Mouse (Mus musculus) erythroblast, embryonic 14.5 days (primary cell): Measurements from ENCODE around the gene Myl9. TPM values are rescaled to one million over a fixed set of nuclear protein-coding genes. Genes with fewer than 3 reads are reported as not detected.
A peak's percentile ranks its signal among the peaks of the same experiment; 100 is the strongest.

Experiments
- H3K27me3 ChIP-seq: 2 replicates; pipeline ENCODE4 v1.6.1; 2012; ENCODE audit warnings: inconsistent platforms; ENCODE audit not compliant: control insufficient read depth
- H3K36me3 ChIP-seq: 2 replicates; pipeline ENCODE4 v1.6.1; 2012; ENCODE audit warnings: mild to moderate bottlenecking, inconsistent platforms; ENCODE audit not compliant: control insufficient read depth
- H3K4me1 ChIP-seq: 2 replicates; pipeline ENCODE4 v1.6.1; 2012; ENCODE audit warnings: inconsistent platforms; ENCODE audit not compliant: control insufficient read depth
- H3K4me3 ChIP-seq: replicated peaks from 2 replicates; pipeline ENCODE3; 2012; ENCODE audit warnings: moderate library complexity, mild to moderate bottlenecking, inconsistent platforms
- H3K9me3 ChIP-seq: 2 replicates; pipeline ENCODE4 v1.6.1; 2012; ENCODE audit warnings: low read length, inconsistent platforms, mixed read lengths; ENCODE audit not compliant: control insufficient read depth
- GATA1 ChIP-seq: IDR thresholded peaks from 2 replicates; pipeline ENCODE4 v1.6.1; 2012; ENCODE audit warnings: low read length, inconsistent platforms, mixed read lengths
- TAL1 ChIP-seq: IDR thresholded peaks from 3 replicates; pipeline ENCODE4 v1.6.1; 2012; ENCODE audit warnings: low read length, inconsistent platforms, mixed read lengths
- polyA plus RNA-seq: library from polyadenylated mRNA; stranded (reverse); fragments of >175 nt; gene quantifications from 2 replicates; pipeline ENCODE4 v1.2.3, GENCODE M21; 2012

Myl9 gene
- polyA plus RNA-seq = 0.10 and 0.13 TPM in 2 replicates

GRCm38 (mm10) chr2:156774738-156775454 is at the start of gene Myl9:
TSS of gene Myl9 (plus strand) at chr2:156775420.
- Histone ChIP-seq H3K4me1 (peaks cover 33% of the 10 kb centered on the region), H3K9me3 (no peaks in the 10 kb centered on the region), H3K4me3 (peak within 1 kb of the TSS; percentile 28), H3K36me3 (no peaks in the 10 kb centered on the region), H3K27me3 (peaks cover 22% of the 10 kb centered on the region)
- no peak for TF ChIP-seq GATA1
- no peak for TF ChIP-seq TAL1

GRCm38 (mm10) chr2:156726344-156726743 is 48.9 kb upstream of the Myl9 start:
- Histone ChIP-seq H3K4me3 (no peak overlapping the region), H3K4me1 (peaks cover 48% of the 10 kb centered on the region), H3K9me3 (no peaks in the 10 kb centered on the region), H3K27me3 (peaks cover 17% of the 10 kb centered on the region), H3K36me3 (no peaks in the 10 kb centered on the region)
- TF ChIP-seq GATA1 (no peak), TAL1 (no peak)

GRCm38 (mm10) chr2:156726878-156727277 is 48.3 kb upstream of the Myl9 start:
- TF ChIP-seq TAL1 (no peak), GATA1 (no peak)
- Histone ChIP-seq H3K27me3 (peaks cover 12% of the 10 kb centered on the region), H3K4me3 (no peak overlapping the region), H3K36me3 (no peaks in the 10 kb centered on the region), H3K4me1 (peaks cover 48% of the 10 kb centered on the region), H3K9me3 (no peaks in the 10 kb centered on the region)

GRCm38 (mm10) chr2:156729537-156730469 is 45.4 kb upstream of the Myl9 start:
- Histone ChIP-seq H3K36me3 (no peaks in the 10 kb centered on the region), H3K27me3 (no peaks in the 10 kb centered on the region), H3K9me3 (no peaks in the 10 kb centered on the region), H3K4me1 (peaks cover 46% of the 10 kb centered on the region), H3K4me3 (peak overlapping the region; percentile 64)
- TF ChIP-seq GATA1 (no peak), TAL1 (no peak)

GRCm38 (mm10) chr2:156730501-156730921 is 44.7 kb upstream of the Myl9 start:
- Histone ChIP-seq H3K4me1 (peaks cover 44% of the 10 kb centered on the region), H3K27me3 (no peaks in the 10 kb centered on the region), H3K36me3 (no peaks in the 10 kb centered on the region), H3K4me3 (peak overlapping the region; percentile 64), H3K9me3 (no peaks in the 10 kb centered on the region)
- TF ChIP-seq GATA1 (no peak), TAL1 (no peak)

GRCm38 (mm10) chr2:156731592-156731991 is 43.6 kb upstream of the Myl9 start:
- Histone ChIP-seq H3K4me1 (peaks cover 35% of the 10 kb centered on the region), H3K9me3 (no peaks in the 10 kb centered on the region), H3K36me3 (no peaks in the 10 kb centered on the region), H3K27me3 (no peaks in the 10 kb centered on the region), H3K4me3 (no peak overlapping the region)
- no peak for TF ChIP-seq GATA1
- no peak for TF ChIP-seq TAL1

GRCm38 (mm10) chr2:156732109-156732508 is 43.1 kb upstream of the Myl9 start:
- H3K36me3 ChIP-seq = no peaks in the 10 kb centered on the region

GRCm38 (mm10) chr2:156735761-156736335 is 39.4 kb upstream of the Myl9 start:
- H3K36me3 ChIP-seq = no peaks in the 10 kb centered on the region

More at GRCm38 (mm10) chr2:156732109-156732508, 43.1 kb upstream of the Myl9 start:
- Histone ChIP-seq H3K4me1 (peaks cover 31% of the 10 kb centered on the region), H3K27me3 (no peaks in the 10 kb centered on the region), H3K4me3 (no peak overlapping the region), H3K9me3 (no peaks in the 10 kb centered on the region)
- TF ChIP-seq TAL1 (no peak), GATA1 (no peak)

More at GRCm38 (mm10) chr2:156735761-156736335, 39.4 kb upstream of the Myl9 start:
- peaks cover 27% of the 10 kb centered on the region for H3K4me1 ChIP-seq
- H3K4me3 ChIP-seq = no peak overlapping the region
- no peaks in the 10 kb centered on the region for H3K9me3 ChIP-seq
- TF ChIP-seq GATA1 (no peak), TAL1 (no peak)
- no peaks in the 10 kb centered on the region for H3K27me3 ChIP-seq
